Mouse (Mus musculus): ENCODE results near the gene Plekha1.

DNA sequence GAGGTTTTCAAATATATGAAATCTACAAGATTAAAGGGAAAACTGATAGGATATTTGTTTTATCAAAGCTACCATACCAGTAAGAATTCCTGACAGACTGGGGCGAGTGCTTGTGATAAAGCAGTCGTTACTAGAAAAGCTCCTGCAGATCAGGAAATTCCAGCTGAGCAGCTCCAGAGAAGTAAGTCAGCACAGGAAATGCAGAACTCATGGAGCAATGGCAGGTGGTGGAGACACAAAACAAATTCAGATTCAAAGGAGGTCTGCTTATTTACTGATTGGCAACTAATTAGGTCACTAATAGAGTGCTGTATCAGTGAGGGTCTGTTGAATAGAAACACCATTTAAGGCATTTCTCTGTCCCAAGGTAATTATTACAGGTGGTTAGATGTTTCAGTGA is 25.3 kb downstream of the Plekha1 start:
- TF ChIP-seq CTCF (IDR thresholded peaks at IDR 0.05; ENCODE audit: extremely low read depth, insufficient read depth, low read length) (no peak), POLR2A (IDR thresholded peaks at IDR 0.05; ENCODE audit: extremely low read depth, insufficient read depth, low read length) (no peak)
